Mouse (Mus musculus): ENCODE data around the gene G430095P16Rik.

G430095P16Rik gene

DNA sequence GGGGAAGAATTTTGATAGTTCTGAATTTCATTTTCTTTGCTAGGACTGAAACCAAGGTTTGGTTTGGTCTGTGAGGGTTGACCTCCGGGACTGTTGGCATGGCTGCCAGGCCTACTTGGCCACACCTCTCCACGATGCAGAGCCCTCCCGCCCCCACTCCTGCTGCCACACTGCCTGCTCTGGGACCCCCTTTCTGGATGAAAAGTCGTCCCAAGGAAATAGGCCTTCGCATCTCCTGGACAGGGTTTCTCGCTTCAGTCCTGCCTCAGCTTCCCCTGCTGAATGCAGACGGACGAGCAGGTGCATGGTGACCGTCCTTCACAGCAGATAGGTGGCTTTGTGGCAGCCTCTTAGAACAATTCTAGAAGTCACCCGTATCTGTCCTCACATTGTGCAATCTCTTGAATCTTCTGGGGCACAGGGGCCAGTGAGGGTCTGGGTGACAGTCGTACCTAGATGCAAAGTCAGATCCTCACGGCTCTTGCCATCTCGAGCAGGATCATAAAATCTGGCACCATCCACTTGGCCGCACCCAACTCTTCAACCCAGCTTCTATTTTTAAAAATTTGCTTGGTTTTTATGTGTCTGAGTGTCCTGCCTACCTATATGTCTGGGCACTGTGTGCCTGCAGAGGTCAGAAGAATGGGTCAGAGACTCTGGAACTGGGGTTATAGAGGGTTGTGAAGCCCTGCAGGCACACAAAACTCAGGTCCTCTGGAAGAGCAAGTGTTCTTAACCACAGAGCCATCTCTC, 45.7 kb downstream of the G430095P16Rik start:
- in situ Hi-C loops (cut with MboI, MseI), result no loop called here

DNA sequence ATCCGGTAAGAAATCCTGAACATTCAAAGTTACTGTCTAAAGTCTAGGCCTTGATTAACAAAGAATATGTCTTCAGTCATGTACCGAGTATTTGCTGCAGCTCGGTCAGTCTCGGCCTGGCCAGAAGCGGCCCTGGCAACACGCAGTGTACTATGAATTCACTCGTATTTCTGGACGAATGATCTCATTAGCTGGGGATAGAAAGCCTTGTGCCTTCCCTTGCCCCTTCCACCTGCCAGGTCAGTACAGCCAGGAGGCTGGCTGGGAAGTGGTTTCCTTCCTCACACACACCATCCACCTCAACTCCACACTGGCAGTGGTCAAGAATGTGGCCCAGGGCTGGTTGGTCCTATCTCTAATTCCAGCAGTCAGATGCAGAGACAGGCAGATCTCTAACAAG, 46.5 kb downstream of the G430095P16Rik start:
- in situ Hi-C loops (cut with MboI, MseI), result no loop called here

DNA sequence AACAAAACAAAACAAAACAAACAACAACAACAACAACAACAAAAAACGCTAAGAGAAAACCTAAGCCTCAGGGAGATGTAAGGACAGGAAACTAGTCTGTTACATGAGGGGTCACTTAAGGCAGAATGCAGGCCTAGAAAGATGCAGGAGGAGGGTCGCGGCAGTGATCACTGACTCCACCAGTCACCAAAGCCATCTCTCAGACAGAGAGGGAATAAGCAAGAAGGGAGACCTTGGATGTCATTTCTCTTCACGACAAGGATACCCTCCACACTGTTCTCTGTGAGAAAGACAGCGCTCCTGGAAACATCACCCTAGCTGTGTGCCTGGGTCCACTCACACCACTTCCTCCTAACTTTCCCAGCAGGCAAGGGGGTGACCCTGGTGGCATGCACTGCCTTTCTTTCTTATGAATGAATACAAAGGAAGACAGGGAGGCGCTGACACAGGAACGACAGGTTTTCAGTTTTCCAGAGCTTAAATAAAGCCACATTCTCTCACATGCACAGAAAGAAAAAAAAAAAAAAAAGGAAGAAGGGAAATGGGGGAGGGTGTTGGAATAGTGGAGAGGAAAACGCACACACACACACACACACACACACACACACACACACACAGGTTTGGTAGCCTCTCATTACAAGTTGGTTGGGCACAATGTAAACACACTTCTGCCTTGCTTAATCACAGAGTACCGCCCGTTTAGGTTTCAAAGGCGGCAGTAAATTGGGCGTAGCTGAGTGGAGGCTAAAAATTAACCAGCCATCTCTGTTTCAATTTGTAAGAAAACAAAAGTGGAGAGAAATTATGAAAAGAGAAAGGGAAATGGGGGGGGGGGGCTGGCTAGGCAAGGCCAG, 47.5 kb downstream of the G430095P16Rik start:
- in situ Hi-C loops (cut with MboI, MseI), result no loop called here

DNA sequence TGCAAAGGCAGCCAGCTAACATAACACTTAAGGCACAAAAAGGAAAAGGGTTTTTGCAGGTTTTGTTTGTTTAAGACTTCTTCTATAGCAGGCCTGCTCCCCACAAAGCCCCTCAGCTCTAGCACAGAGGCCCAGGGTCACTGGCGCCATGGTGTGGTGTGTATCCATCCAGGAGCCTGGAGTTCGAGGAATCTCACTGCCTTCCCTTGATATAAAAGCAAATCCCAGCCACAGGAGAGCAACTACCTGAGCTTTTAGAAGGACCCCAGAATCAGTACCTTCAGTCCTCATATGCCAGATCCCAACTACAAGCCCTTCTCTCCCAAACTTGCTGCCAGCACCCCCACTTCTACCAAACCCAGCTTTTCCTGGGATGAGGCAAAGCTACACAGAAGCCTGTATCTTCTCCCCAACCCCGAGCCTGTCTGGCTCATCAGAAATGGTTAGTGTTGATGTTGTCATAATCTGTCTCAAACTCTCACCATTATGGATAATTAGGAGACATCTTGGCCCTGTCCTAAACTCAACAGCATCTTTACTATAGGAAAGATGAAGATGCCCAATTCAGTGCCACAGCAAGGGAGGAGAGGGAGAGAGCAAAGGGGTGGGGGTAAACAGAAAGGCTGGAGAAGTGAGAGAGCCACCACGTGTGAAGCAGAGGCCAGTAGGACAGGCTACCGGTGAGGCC, 48.3 kb downstream of the G430095P16Rik start:
- in situ Hi-C loops (cut with MboI, MseI), result no loop called here

DNA sequence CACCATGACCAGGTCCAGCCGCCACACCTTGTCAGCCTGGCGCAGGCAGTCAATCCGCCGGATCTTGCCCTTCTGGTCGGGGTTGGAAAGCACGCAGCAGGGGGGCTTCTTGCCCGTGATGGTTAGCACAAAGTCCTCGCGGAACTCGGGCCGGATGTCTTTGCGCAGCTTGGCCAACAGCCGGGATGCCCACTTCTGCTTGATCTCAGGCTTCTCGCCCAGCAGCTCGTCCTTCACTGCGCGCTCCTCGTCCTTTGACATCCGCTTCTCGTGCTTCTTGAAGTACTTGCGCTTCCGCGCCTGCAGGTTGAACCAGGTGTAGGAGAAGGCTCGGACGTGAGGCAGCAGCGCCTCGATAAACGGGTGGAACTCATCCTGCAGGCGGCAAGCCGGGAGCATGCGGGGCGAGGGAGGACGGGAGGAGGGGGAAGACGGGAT, 49.2 kb downstream of the G430095P16Rik start:
- in situ Hi-C loops (cut with MboI, MseI), result no loop called here

GRCm38 (mm10) chr8:84772628-84773027, 49.8 kb downstream of the G430095P16Rik start:
- in situ Hi-C loops (cut with MboI, MseI), result no loop called here

- in situ Hi-C loops (cut with MboI, MseI), result no loop called here
Observed at GRCm38 (mm10) chr8:84773304-84773703, 50.5 kb downstream of the G430095P16Rik start.

DNA sequence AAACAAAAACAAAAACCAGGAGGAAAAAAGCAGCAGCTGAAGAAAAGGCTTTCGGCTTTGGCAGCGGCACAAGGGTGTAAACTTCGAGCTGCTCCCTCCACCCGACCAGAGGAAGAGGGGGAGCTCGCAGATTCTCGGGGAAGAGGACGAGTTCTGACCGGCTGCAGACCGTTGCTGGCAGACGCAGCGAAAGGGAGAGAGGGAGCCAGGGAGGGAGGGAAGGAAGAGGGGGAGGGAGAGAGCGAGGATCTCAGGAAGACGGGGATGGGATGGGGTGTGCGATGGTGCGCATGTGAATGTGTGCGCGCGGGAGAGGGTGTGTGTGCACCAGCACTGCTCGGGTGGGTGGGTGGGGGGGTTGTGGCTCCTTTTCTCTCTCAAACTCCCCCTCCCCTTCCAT, 51.0 kb downstream of the G430095P16Rik start:
- in situ Hi-C loops (cut with MboI, MseI), result no loop called here

DNA sequence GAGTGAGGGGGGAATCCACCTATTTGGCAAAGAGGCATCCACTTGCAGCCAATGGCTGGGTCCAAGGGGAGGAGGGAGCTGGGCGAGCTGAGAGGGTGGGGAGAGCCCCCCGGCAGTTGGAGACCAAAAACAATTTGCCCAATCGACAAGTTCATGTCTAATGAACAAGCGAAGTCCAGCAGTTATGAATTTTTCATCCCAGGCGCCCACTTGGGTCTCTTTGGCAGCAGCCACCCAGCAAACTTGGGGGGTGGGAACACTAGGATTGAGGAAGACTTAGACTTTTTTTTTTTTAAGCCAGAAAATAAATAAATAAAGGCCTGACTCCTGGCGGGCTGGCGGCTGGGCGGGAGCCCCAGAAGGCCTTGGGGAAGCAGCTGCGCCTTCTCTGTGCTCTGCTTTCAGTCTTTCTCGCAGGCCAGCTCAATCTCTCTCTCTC, 51.7 kb downstream of the G430095P16Rik start:
- in situ Hi-C loops (cut with MboI, MseI), result no loop called here

DNA sequence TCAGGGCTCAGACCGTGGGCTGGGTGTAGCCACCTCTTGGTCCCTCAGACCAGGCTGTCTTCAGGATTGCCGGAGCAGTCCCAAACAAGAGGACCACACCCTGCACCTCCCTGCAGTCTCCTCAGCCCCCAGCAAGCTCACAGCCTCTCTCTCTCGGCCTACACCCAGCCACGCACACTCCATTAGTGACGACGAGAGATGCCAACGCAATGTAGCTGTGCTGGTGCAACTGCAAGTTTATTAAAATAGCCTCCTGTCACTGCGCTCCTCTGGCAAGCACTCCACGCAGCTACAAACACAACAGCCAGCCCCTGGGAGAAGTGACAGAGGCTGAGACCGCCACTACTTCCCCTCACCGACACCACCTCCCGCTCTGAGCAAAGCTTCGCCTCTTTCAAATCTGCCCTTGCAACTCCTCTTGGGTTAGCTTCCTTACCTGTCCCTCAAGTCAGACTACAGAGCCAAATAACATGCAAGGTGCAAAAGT, 52.3 kb downstream of the G430095P16Rik start:
- in situ Hi-C loops (cut with MboI, MseI), result no loop called here

- in situ Hi-C loops (cut with MboI, MseI), result no loop called here
Observed at GRCm38 (mm10) chr8:84775621-84776113, 52.9 kb downstream of the G430095P16Rik start.
